Mouse (Mus musculus): ENCODE results near the gene Ddx39b.
"Not testable (repeated sequence)": the region's sequence is repeated elsewhere in the genome, so short reads cannot be mapped to it uniquely, and the experiment has no call there.

Gene Ddx39b

GRCm38 (mm10) chr17:35219601-35220041 is 21.9 kb upstream of the Ddx39b start:
- no peak for DNase-seq (ENCODE audit: low read depth, low spot score)

DNA sequence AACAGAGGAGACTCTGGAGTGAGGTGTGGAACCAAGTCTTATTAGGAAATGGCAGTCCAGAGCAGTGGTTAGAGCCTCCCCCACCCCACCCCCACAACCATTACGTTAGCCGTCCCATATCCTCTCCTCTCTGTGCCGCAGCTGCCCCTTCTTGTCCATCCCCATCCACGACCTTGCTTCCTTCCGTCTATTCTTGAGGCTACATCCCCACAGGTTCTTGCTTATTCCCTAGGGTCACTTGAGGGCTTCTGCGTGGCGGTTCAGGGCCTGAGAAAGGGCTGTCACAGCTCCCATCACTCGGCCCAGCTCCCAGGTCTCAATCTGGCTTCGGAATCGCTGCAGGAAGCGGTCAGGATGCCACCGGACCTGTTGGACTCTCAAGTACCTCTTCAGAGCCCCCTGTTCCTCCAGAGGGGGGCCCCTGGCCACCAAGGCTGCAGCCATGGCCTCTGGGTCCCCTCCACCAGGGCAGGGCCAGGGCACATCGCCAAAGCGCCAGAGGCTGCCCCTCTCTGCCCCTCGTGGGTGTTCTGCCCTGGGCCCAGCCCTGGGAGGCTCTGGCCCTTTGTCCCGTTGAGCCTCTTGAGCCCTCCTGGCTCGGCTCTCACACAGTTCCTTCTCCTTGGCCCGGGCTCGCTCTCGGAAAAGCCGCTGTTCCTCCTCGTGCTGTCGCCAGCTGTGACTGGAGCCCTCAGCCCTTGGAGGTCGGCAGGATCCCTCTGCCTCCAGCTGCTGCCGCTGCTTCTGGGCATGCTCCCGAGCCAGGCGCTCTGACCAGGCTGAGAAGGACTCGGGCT is 21.2 kb upstream of the Ddx39b start, which contains the start of gene Gm16181:
Gene Gm16181, plus strand, starts transcription at position 679 of the 797 bp plus-strand sequence.
- DNase-seq (ENCODE audit: low read depth, low spot score) = no peak

DNA sequence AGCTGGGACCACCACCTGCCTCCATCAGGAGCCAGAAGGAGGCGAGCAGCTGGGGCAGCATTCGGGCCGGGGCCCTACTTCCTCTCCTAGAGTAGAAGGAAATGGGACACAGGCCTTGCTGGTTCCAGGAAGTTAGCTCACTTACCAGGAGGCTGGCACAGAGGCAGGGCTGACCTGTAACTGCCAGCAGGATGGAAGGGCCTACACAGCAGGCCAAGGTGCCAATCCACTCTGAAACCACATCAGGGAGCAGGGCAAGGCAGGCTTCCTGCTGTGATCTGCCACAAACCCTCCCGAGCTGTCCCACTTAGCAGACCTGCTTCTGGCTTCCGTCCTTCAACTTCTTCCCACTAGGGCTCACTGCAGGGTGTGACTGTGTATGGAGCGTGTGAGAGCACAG is 19.2 kb upstream of the Ddx39b start:
- DNase-seq (ENCODE audit: low read depth, low spot score) = no peak

GRCm38 (mm10) chr17:35224641-35225040 is 16.9 kb upstream of the Ddx39b start:
- DNase-seq (ENCODE audit: low read depth, low spot score) = no peak

GRCm38 (mm10) chr17:35225456-35225855 is 16.1 kb upstream of the Ddx39b start:
- DNase-seq (ENCODE audit: low read depth, low spot score) = no peak

DNA sequence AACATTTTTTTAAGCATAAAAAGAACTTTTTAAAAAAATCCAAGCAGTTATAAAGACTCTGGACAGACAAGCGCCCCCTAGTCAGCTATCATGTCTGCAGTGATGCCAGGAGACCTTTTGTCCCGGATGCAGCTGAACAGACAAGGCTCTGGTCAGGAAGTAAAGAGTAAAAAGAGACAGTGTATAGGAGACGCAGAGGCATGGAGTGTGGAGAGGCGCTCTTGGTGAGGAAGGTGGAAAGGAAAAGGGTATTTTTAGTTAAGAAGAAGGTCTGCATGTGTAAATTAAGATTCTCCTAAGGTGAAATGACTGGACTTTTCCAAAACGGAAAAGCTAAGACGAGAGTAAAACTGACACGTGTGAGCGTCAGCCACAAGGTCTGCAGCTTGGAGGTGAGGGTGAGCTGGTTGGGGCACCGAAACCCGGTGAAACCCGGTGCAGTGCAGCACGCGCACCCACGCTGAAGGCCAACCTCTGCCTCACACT is 14.9 kb upstream of the Ddx39b start:
- DNase-seq (ENCODE audit: low read depth, low spot score) = no peak

- no peak for DNase-seq (ENCODE audit: low read depth, low spot score)
Measured at GRCm38 (mm10) chr17:35231022-35231421, 10.5 kb upstream of the Ddx39b start.

GRCm38 (mm10) chr17:35232043-35232442 is 9.5 kb upstream of the Ddx39b start:
- DNase-seq (ENCODE audit: low read depth, low spot score) = no peak

DNA sequence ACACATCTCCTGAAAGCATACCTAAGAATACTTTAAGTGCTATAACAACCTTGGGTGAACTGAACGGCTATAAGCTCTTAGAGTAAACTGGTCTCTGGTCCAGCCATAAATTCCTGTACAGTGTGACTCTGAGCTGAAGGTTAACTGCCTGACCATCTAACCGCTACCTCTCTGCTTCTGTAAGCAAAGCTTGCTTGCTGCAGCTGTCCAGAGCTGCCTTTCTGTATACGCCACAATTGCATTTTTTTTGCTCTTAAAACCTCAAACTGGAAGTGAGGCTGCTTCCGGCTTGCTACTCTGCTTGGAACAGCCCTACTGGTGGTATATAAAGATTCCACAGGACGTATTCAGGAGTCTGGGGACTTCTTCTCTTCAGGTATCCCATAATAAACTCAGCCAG is 8.9 kb upstream of the Ddx39b start:
- no peak for DNase-seq (ENCODE audit: low read depth, low spot score)

DNA sequence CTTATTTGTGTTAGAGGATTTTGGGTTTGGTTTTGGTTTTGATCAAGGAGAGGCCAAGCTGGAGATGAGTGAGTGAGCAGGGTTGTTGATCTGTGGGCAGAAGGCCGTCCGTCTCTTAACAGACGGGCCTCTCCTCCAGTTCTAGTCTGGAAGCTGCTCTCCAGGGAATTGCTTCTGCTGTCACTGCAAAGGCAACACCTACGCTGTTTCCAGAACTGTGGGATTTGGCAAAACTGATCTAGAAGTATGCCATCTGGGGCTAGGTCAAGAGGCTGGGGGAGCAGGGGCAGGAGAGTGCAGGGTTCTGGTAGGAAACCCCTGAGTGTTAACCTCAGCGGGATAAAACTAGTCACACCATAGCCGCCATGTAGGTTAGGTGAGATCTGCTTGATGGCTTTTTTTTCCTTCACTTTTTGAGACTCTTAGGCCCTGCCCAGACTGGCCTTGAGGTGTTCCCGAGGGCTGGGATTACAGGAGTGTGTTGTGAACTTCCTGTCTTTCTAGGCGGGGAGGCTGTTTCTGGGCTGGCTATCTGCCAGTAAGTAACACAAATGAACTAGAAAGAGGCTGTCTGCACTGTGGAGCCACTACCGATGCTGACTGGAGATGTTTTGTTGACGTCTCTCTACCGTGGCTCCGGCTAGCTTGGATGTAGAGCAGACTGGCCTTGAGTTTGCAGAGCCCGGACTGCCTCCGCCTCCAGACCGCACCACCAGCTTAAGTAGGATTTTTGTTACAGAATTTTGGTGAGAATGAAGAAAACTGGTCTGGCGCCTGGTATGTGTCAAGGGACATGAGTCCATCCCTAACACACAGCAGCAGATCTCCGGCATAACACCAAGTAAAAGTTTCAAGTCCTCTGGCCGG is 8.2 kb upstream of the Ddx39b start, which contains the start of gene Atp6v1g2:
Gene Atp6v1g2, plus strand, starts transcription at position 547 of the 867 bp plus-strand sequence.
- DNase-seq (ENCODE audit: low read depth, low spot score) = no peak

DNA sequence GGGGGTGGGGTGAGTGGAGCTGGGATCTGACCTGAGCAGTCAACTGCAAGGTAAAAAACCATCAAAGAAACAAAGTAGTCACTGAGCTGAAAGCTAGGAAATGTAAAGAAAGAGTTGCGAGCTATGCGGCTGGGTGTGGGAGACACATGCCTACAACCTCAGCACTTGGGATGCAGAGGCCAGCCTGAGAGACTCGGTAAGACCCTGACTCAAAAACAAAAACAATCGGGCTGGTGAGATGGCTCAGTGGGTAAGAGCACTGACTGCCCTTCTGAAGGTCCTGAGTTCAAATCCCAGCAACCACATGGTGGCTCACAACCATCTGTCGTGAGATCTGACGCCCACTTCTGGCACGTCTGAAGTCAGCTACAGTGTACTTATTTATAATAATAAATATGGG is 7.5 kb upstream of the Ddx39b start:
- DNase-seq (ENCODE audit: low read depth, low spot score) = not testable (repeated sequence)

DNA sequence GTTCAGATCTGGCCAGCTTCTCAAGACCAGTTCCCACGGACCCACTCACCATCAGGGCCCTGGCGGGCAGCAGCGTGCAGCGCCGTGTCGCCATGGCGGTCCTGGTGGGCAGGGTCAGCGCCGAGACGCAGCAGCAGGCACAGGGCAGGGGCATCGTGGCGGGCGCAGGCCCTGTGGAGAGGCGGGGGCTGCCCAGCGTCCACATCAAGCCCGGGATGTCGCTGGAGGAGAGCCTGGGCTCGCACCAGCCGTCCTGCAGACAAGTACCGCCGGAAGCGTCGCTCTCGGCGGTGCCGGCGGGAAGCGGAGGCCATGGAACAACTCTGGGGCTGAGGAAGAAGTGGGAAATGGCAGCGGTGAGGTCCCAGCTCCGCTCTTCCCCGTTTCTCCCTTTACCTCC is 6.6 kb upstream of the Ddx39b start:
- DNase-seq (ENCODE audit: low read depth, low spot score) = no peak

DNA sequence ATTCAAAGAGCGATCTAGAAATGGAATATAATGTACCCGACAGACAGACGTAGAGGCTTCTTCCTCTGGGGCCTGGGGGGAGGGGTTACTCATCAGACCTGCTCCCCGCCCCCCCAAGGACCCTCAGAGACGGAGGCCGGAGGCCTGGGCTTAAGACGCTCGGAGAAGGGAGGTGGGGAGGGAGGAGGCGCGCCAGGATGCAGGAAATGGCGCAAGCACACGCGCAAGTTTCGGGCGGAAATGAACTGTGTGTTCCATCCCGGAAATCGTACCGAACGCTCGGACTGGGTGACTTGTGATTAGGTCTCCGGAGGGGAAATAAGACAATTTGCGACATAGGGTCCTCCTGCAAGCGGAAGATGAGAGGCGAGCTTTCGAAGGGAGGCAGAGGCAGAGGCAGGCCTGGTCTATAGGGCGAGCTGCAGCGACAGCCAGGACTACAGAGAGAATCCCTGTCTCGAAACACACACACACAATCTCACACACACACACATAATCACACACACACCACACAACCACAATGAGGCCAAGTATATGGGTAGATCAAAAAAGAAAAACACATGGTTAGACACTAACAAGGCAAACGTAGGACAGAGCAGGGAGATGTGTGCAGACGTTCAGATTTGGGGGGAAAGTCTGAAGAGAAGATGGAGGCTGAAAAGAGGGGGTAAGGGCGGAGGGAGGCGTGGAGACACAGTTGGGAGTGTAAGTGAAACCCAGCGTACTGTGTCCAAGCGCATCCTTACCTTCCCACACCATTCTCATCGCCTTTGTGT is 5.7 kb upstream of the Ddx39b start, which contains the start of gene Nfkbil1:
Gene Nfkbil1, minus strand, starts transcription at position 179 of the 776 bp plus-strand sequence.
- DNase-seq (ENCODE audit: low read depth, low spot score) = peak; percentile 98

DNA sequence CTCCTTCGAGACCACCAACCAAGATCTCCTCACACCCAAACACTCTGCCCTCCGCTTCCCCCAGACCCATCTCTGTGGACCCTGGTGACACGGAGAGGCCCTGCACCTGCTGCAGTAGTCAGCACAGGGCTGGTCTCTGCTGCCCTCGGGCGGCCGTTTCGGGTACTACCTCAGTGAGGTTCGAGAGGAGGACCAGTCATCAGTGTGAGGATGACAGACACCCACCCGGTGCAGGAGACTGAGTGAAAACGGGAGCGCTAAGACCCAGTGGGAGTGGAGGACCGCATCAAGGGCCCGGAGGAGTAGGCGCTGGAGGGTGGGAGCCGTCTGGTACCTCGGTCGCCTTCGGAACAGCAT is 5.2 kb upstream of the Ddx39b start:
- peak; percentile 91 for DNase-seq (ENCODE audit: low read depth, low spot score)

GRCm38 (mm10) chr17:35236996-35237395 is 4.5 kb upstream of the Ddx39b start:
- DNase-seq (ENCODE audit: low read depth, low spot score) = no peak

- no peak for DNase-seq (ENCODE audit: low read depth, low spot score)
Measured at GRCm38 (mm10) chr17:35237504-35237903, 4.0 kb upstream of the Ddx39b start.

DNA sequence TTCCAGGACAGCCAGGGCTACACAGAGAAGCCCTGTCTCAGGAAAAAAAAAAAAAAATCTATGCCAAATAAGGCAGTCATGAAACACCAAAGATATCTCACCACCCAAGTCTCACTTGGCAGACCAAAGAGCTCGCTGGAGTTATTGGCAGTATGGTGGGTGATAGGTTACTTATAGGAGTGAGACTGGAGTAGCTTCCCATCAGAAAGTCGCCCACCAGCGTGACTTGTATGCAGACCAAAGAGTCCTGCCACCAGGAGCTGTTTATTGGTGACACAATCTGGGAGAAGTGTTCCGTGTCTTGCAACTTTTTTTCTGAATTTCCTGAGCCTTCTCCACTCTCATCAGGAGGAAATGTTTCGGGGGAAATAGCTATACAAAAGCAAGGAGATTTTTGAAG is 1.8 kb upstream of the Ddx39b start:
- DNase-seq (ENCODE audit: low read depth, low spot score) = no peak

GRCm38 (mm10) chr17:35240384-35241304 is 902 bp upstream of the Ddx39b start:
- DNase-seq (ENCODE audit: low read depth, low spot score) = no peak

GRCm38 (mm10) chr17:35242015-35242941 is 732 bp downstream of the Ddx39b start:
- no peak for DNase-seq (ENCODE audit: low read depth, low spot score)

All from telencephalon, adult 2 months (tissue).